8 mouse cellular contexts compared by ENCODE assay signal in the genomic region with DNA sequence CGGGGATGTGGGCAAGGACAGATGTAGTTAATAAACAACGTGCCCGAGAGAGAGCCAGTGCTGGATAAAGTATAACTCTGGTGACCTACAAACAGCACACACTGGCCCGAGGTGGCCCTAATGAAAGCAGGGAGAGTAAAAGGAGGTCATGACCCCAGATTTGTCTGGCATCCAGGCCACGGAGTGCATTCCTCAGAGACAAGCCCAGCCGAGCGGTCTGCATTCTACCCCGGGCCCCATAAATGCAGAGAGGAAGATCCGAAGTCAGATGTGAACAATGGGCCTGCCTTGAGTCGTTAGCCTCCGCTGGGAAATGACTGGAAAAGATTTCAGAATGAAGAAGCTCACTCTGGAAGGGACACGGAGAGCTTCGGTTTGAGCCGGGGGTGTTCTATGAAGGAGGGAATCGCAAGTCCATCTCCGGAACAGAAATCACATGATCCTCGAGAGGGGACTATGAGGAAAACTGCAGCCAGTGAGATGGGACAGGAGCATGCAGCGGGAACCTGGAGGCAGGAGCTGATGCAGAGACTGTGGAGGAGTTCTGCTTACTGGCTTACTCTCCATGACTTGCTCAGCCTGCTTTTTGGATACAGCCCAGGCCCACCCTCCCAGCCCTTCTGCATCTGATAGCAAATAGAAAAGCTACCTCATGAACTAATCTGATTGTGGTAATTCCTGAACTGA.
A peak's percentile ranks its signal among the peaks of the same experiment; 100 is the strongest.
DNase-seq lines count a peak whose midpoint lies in the region; ATAC-seq and TF ChIP-seq lines count a peak whose summit lies in the region.

No protein-coding gene starts in this region.

- 0 out of 2 replicates have a peak, but pooled peaks have one; percentile 38 for ATAC-seq in midbrain, embryonic 11.5 days (ENCODE audit: low FRiP score)
- no peak for ATAC-seq in midbrain, embryonic 14.5 days (ENCODE audit: low FRiP score, low TSS enrichment)
- ATAC-seq in forebrain, postnatal 0 days, result no peak

- 18% methylated on average over 18 of the region's 18 CpGs for WGBS in midbrain, embryonic 11.5 days
- 24% methylated on average over 18 of the region's 18 CpGs for WGBS in midbrain, embryonic 14.5 days
- 21% methylated on average over 18 of the region's 18 CpGs for WGBS in limb, embryonic 10.5 days
- WGBS in forebrain, postnatal 0 days, result 39% methylated on average over 18 of the region's 18 CpGs

- no peaks in the 10 kb centered on the region for H3K9me3 ChIP-seq in midbrain, embryonic 11.5 days (ENCODE audit: control insufficient read depth, low read length)
- H3K9me3 ChIP-seq in midbrain, embryonic 14.5 days (ENCODE audit: control insufficient read depth, low read length), result no peaks in the 10 kb centered on the region
- H3K9me3 ChIP-seq in limb, embryonic 10.5 days (replicated peaks), result no peaks in the 10 kb centered on the region
- no peaks in the 10 kb centered on the region for H3K9me3 ChIP-seq in forebrain, postnatal 0 days (ENCODE audit: low read length)

- no peaks in the 10 kb centered on the region for H3K4me1 ChIP-seq in midbrain, embryonic 11.5 days (ENCODE audit: control insufficient read depth, insufficient read depth, low read length)
- H3K4me1 ChIP-seq in midbrain, embryonic 14.5 days (ENCODE audit: control insufficient read depth, insufficient read depth, low read length), result no peaks in the 10 kb centered on the region
- peaks cover 11% of the 10 kb centered on the region for H3K4me1 ChIP-seq in limb, embryonic 10.5 days
- no peaks in the 10 kb centered on the region for H3K4me1 ChIP-seq in forebrain, postnatal 0 days (ENCODE audit: insufficient read depth)

- H3K27ac ChIP-seq in midbrain, embryonic 11.5 days (ENCODE audit: low read depth, low read length), result no peak overlapping the region
- no peak overlapping the region for H3K27ac ChIP-seq in midbrain, embryonic 14.5 days (replicated peaks; ENCODE audit: low read depth, low read length)
- peak overlapping the region; percentile 70 for H3K27ac ChIP-seq in limb, embryonic 10.5 days
- no peak overlapping the region for H3K27ac ChIP-seq in forebrain, postnatal 0 days (ENCODE audit: low read depth, low read length)

- H3K36me3 ChIP-seq in midbrain, embryonic 11.5 days (ENCODE audit: control insufficient read depth, insufficient read depth, low read length), result no peaks in the 10 kb centered on the region
- no peaks in the 10 kb centered on the region for H3K36me3 ChIP-seq in midbrain, embryonic 14.5 days (ENCODE audit: control insufficient read depth, insufficient read depth, low read length)
- H3K36me3 ChIP-seq in limb, embryonic 10.5 days, result no peaks in the 10 kb centered on the region
- H3K36me3 ChIP-seq in forebrain, postnatal 0 days (ENCODE audit: insufficient read depth), result no peaks in the 10 kb centered on the region

- H3K9ac ChIP-seq in midbrain, embryonic 11.5 days (ENCODE audit: low read length), result no peak overlapping the region
- H3K9ac ChIP-seq in midbrain, embryonic 14.5 days (replicated peaks; ENCODE audit: low read length), result no peak overlapping the region
- no peak overlapping the region for H3K9ac ChIP-seq in forebrain, postnatal 0 days

- peak; percentile 88 for DNase-seq in midbrain, embryonic 11.5 days (ENCODE audit: low spot score, missing footprints)
- no peak for DNase-seq in midbrain, embryonic 14.5 days
- peak; percentile 43 for DNase-seq in forelimb bud, embryonic 11.5 days (ENCODE audit: low read depth, low spot score)
- peak; percentile 56 for DNase-seq in limb, embryonic 10.5 days (ENCODE audit: low spot score)
- peak; percentile 92 for DNase-seq in retina, postnatal 1 day
- no peak for DNase-seq in cerebellum, adult 8-10 months
- DNase-seq in heart, postnatal 36 days, result no peak
- no peak for DNase-seq in forebrain, postnatal 0 days

- H3K27me3 ChIP-seq in midbrain, embryonic 11.5 days (ENCODE audit: control insufficient read depth, insufficient read depth, low read length), result no peaks in the 10 kb centered on the region
- no peaks in the 10 kb centered on the region for H3K27me3 ChIP-seq in midbrain, embryonic 14.5 days (ENCODE audit: control insufficient read depth, insufficient read depth, low read length)
- no peaks in the 10 kb centered on the region for H3K27me3 ChIP-seq in limb, embryonic 10.5 days (ENCODE audit: low read depth, poor library complexity, severe bottlenecking)
- H3K27me3 ChIP-seq in forebrain, postnatal 0 days (ENCODE audit: insufficient read depth, low read length), result no peaks in the 10 kb centered on the region

- no peak overlapping the region for H3K4me3 ChIP-seq in midbrain, embryonic 11.5 days (ENCODE audit: low read depth, low read length)
- H3K4me3 ChIP-seq in midbrain, embryonic 14.5 days (replicated peaks; ENCODE audit: low read depth, low read length), result no peak overlapping the region
- H3K4me3 ChIP-seq in limb, embryonic 10.5 days, result no peak overlapping the region
- H3K4me3 ChIP-seq in forebrain, postnatal 0 days (ENCODE audit: low read depth, low read length), result no peak overlapping the region

- H3K4me2 ChIP-seq in midbrain, embryonic 11.5 days, result no peak overlapping the region
- no peak overlapping the region for H3K4me2 ChIP-seq in midbrain, embryonic 14.5 days (ENCODE audit: low read length)
- no peak overlapping the region for H3K4me2 ChIP-seq in forebrain, postnatal 0 days (ENCODE audit: low read depth)

- intact Hi-C loops in heart, postnatal 36 days (cut with DNase I), result no loop called here

- TF ChIP-seq CTCF in forebrain, postnatal 0 days (IDR thresholded peaks at IDR 0.05; ENCODE audit: low read depth), result no peak

Comparison
In these comparisons a context has a peak if more than half of its experiments do, and no peak if none do; other contexts are left out.
1. DNase-seq: peak in midbrain, embryonic 11.5 days (single experiment), forelimb bud, embryonic 11.5 days (single experiment), limb, embryonic 10.5 days (single experiment) and retina, postnatal 1 day (single experiment); none in midbrain, embryonic 14.5 days (single experiment), cerebellum, adult 8-10 months (single experiment), heart, postnatal 36 days (0 of 2) and forebrain, postnatal 0 days (single experiment).